Mouse (Mus musculus) limb, embryonic 10.5 days (tissue): ENCODE measurements at regions not wholly inside any gene's neighbourhood (a gene's known extent, or its start where the extent isn't known, plus 50 kb on each side); places are given as distances from the start of the nearest gene placed in this dataset.

Experiments used
- DNase-seq: peaks from one replicate; pipeline ENCODE4 v3.0.0-alpha.2; 2017; ENCODE audit warnings: low spot score
- H3K27ac ChIP-seq: fragments of 300-500 bp; sonication (generic); 2 replicates; pipeline ENCODE4 v1.5.1; 2016; ENCODE audit warnings: mild to moderate bottlenecking
- H3K27me3 ChIP-seq: fragments of 300-500 bp; sonication (generic); 2 replicates; pipeline ENCODE4 v1.6.1; 2016; ENCODE audit warnings: low read depth, mild to moderate bottlenecking; ENCODE audit not compliant: poor library complexity, severe bottlenecking
- H3K36me3 ChIP-seq: fragments of 300-500 bp; sonication (generic); 2 replicates; pipeline ENCODE4 v1.6.1; 2016; ENCODE audit warnings: mild to moderate bottlenecking, moderate library complexity
- H3K4me1 ChIP-seq: fragments of 300-500 bp; sonication (generic); 2 replicates; pipeline ENCODE4 v1.6.1; 2016
- H3K4me3 ChIP-seq: fragments of 300-500 bp; sonication (generic); 2 replicates; pipeline ENCODE4 v1.5.1; 2016; ENCODE audit warnings: mild to moderate bottlenecking, moderate library complexity
- H3K9me3 ChIP-seq: fragments of 300-500 bp; sonication (generic); replicated peaks from 2 replicates; pipeline ENCODE4 v1.6.1; 2016; ENCODE audit warnings: mild to moderate bottlenecking
- WGBS: fragments of 180-500 bp; shearing (Covaris S2); methylation state at CpG from one replicate; pipeline ENCODE4 v1.1.7; 2016; 5-methylcytosine and 5-hydroxymethylcytosine counted together

DNA sequence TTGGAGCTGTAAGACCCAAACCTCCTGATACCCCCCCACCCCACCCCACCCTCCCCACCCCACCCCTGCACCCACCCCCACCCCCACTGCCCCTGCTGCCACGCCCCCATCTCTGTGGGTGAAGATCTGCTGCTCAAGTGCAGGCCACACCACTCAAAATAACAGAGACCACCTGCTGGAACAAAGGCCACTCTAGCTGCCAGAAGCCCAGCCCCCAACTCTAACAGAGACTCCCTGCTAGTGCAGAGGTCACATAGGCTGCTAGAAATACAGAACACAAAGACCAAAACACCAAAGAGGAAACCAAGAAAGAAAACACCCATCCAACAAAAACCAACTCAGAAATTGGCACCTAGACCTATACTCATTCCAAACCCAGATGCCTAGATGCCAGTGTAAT is 58.9 kb downstream of the Olfr267 start:
- peak; percentile 26 for DNase-seq
- no peaks in the 10 kb centered on the region for H3K9me3 ChIP-seq
- 65% methylated on average over 1 of the region's 1 CpGs for WGBS
- peaks cover 33% of the 10 kb centered on the region for H3K4me1 ChIP-seq
- no peaks in the 10 kb centered on the region for H3K36me3 ChIP-seq
- 0 out of 2 replicates have a peak overlapping the region, but pooled peaks have one; percentile 5 for H3K27ac ChIP-seq
- H3K27me3 ChIP-seq: no peaks in the 10 kb centered on the region
- no peak overlapping the region for H3K4me3 ChIP-seq

GRCm38 (mm10) chr4:58726424-58726823 is 61.1 kb downstream of the Olfr267 start:
- peak overlapping the region; percentile 61 for H3K27ac ChIP-seq
- H3K36me3 ChIP-seq: no peaks in the 10 kb centered on the region
- peak; percentile 28 for DNase-seq
- no peak overlapping the region for H3K4me3 ChIP-seq
- H3K4me1 ChIP-seq: peaks cover 47% of the 10 kb centered on the region
- no peaks in the 10 kb centered on the region for H3K27me3 ChIP-seq
- H3K9me3 ChIP-seq: no peaks in the 10 kb centered on the region
- WGBS: 52% methylated on average over 2 of the region's 2 CpGs

DNA sequence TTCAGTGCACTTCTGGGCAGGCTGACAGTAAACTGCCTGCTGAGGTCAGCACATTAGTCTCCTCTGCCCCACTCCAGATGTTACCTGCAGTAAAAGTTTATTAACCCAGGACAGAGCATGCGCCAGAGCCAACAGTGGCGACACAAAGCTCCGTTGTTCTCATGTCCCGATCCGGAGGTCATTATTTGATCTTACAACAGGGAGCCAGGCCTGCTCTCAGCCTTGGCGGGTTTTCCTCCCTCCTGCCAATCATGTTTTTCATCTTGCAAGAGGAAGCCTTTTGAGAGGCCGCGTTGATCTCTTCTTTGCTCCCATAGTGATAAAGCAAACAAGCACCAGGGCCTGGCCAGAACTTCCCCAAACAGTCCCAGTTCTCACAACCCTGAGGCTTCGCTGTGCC is 64.7 kb downstream of the Olfr267 start:
- peak; percentile 78 for DNase-seq
- no peak overlapping the region for H3K4me3 ChIP-seq
- H3K36me3 ChIP-seq: no peaks in the 10 kb centered on the region
- peak overlapping the region; percentile 88 for H3K27ac ChIP-seq
- no peaks in the 10 kb centered on the region for H3K9me3 ChIP-seq
- peaks cover 54% of the 10 kb centered on the region for H3K4me1 ChIP-seq
- no peaks in the 10 kb centered on the region for H3K27me3 ChIP-seq
- 44% methylated on average over 9 of the region's 9 CpGs for WGBS

GRCm38 (mm10) chr4:58720682-58721081 is 66.8 kb downstream of the Olfr267 start:
- 86% methylated on average over 8 of the region's 8 CpGs for WGBS
- H3K27ac ChIP-seq: peak overlapping the region; percentile 71

DNA sequence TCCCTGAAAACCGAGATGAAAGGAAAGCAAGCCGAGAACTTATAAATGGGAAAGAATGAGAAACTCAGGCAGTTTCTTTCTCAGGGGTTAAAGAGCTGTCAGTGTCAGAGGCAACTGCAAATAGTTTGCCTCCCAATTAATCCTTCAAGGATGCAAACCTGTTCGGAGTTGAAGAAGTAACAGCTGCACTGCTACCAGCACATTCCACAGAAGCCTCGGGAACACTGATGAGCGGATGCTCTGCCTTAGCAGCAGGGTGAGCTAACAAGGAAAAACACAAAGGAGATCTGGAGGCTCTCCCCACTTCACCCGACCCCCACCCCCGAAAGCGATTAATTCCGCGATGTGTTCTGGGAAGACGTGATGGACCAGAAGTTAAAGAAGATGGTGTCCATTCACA is 71.1 kb downstream of the Olfr267 start:
- H3K27me3 ChIP-seq: no peaks in the 10 kb centered on the region
- peak overlapping the region; percentile 57 for H3K27ac ChIP-seq
- no peaks in the 10 kb centered on the region for H3K9me3 ChIP-seq
- H3K4me3 ChIP-seq: no peak overlapping the region
- peak; percentile 30 for DNase-seq
- peaks cover 67% of the 10 kb centered on the region for H3K4me1 ChIP-seq
- 50% methylated on average over 11 of the region's 11 CpGs for WGBS
- no peaks in the 10 kb centered on the region for H3K36me3 ChIP-seq

More at GRCm38 (mm10) chr4:58720682-58721081, 66.8 kb downstream of the Olfr267 start:
- Histone ChIP-seq H3K9me3 (no peaks in the 10 kb centered on the region), H3K4me3 (no peak overlapping the region), H3K27me3 (no peaks in the 10 kb centered on the region), H3K36me3 (no peaks in the 10 kb centered on the region), H3K4me1 (peaks cover 54% of the 10 kb centered on the region)
- DNase-seq: peak; percentile 20

DNA sequence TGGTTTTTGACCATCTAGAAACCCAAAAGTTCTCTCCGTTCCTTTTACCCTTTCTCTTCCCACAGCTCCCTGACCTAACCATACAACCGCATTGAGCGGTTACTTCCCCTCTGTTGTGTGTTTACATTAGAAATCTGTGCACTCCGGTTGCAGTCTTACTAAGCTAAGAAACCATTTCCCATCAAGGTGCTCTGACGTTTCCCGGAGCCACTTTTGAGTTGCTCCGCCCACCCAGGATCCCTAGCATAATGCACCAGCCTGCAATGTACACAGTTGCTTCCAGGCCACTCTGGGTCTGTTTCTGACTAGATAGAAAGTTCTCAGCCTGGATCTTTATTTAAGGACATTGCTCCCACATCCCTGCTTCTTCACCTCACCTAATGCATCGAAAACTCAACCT is 71.7 kb downstream of the Olfr267 start:
- no peaks in the 10 kb centered on the region for H3K27me3 ChIP-seq
- no peaks in the 10 kb centered on the region for H3K9me3 ChIP-seq
- peak overlapping the region; percentile 57; the same call in 1 of the 2 replicates for H3K27ac ChIP-seq
- no peaks in the 10 kb centered on the region for H3K36me3 ChIP-seq
- DNase-seq: peak; percentile 22
- WGBS: 85% methylated on average over 8 of the region's 8 CpGs
- H3K4me3 ChIP-seq: no peak overlapping the region
- peaks cover 63% of the 10 kb centered on the region for H3K4me1 ChIP-seq

GRCm38 (mm10) chr4:58714221-58714620 is 73.3 kb downstream of the Olfr267 start:
- Histone ChIP-seq H3K36me3 (no peaks in the 10 kb centered on the region), H3K27me3 (no peaks in the 10 kb centered on the region), H3K4me1 (peaks cover 56% of the 10 kb centered on the region), H3K9me3 (no peaks in the 10 kb centered on the region), H3K4me3 (0 out of 2 replicates have a peak overlapping the region, but pooled peaks have one; percentile 8), H3K27ac (peak overlapping the region; percentile 61)
- DNase-seq: peak; percentile 60
- WGBS: 41% methylated on average over 13 of the region's 13 CpGs

GRCm38 (mm10) chr4:58712875-58713274 is 74.6 kb downstream of the Olfr267 start:
- no peaks in the 10 kb centered on the region for H3K27me3 ChIP-seq
- no peaks in the 10 kb centered on the region for H3K36me3 ChIP-seq
- no peak overlapping the region for H3K4me3 ChIP-seq
- no peaks in the 10 kb centered on the region for H3K9me3 ChIP-seq
- H3K27ac ChIP-seq: peak overlapping the region; percentile 77
- peak; percentile 24 for DNase-seq
- H3K4me1 ChIP-seq: peaks cover 51% of the 10 kb centered on the region
- 81% methylated on average over 2 of the region's 2 CpGs for WGBS

DNA sequence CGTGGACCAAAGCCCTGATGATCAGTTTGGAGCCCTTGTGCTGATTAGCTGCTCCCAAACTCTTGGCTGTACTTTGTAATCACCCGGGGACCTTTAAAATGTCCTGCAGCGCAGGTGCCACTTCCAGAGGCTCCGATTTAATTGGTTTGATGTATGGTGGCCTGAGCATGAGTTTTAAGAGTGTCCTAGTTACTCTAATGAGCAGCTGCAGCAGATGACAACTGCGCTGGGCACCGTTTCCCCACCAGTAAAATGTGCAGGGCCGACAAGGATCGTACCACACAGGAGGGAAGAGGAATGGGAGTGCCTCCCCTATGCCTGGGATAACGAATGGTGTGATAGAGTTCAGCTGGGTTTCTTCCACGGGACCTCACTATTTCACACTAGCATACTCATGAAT is 75.3 kb downstream of the Olfr267 start:
- Histone ChIP-seq H3K27ac (peak overlapping the region; percentile 77), H3K27me3 (no peaks in the 10 kb centered on the region), H3K36me3 (no peaks in the 10 kb centered on the region), H3K4me3 (no peak overlapping the region), H3K9me3 (no peaks in the 10 kb centered on the region), H3K4me1 (peaks cover 48% of the 10 kb centered on the region)
- WGBS: 46% methylated on average over 10 of the region's 10 CpGs
- peak; percentile 42 for DNase-seq

- WGBS: 92% methylated on average over 11 of the region's 11 CpGs
- Histone ChIP-seq H3K27ac (no peak overlapping the region), H3K9me3 (no peaks in the 10 kb centered on the region), H3K27me3 (no peaks in the 10 kb centered on the region), H3K36me3 (no peaks in the 10 kb centered on the region), H3K4me3 (no peak overlapping the region), H3K4me1 (0 out of 2 replicates have a peak, but pooled peaks cover 5% of the 10 kb centered on the region)
- DNase-seq: no peak
Measured at GRCm38 (mm10) chr4:58699236-58699798, 88.2 kb downstream of the Olfr267 start.

DNA sequence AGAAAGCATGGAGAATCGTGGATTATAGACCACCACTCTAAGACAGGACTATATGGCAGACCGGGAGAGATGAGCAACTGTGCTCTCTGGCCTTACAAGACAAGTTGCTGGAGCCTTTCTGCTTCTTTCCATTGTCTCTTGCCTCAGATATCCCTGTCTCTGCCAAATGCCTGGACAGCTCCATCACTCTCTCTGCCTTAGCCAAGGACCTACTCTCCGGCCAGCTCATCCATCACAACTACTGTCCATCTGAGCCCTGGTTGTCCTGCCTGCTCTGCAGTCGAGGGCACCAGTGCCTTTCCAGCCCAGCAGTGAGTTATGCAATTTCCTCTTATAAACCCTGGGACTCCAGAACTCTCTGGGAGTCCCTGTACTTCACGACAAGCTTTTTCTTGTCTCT is 88.7 kb downstream of the Olfr267 start:
- Histone ChIP-seq H3K27me3 (no peaks in the 10 kb centered on the region), H3K4me3 (no peak overlapping the region), H3K4me1 (0 out of 2 replicates have a peak, but pooled peaks cover 5% of the 10 kb centered on the region), H3K9me3 (no peaks in the 10 kb centered on the region), H3K36me3 (no peaks in the 10 kb centered on the region), H3K27ac (no peak overlapping the region)
- no peak for DNase-seq
- 61% methylated on average over 5 of the region's 5 CpGs for WGBS

GRCm38 (mm10) chr4:58696684-58697083 is 90.8 kb downstream of the Olfr267 start:
- H3K27me3 ChIP-seq: no peaks in the 10 kb centered on the region
- H3K9me3 ChIP-seq: no peaks in the 10 kb centered on the region
- 72% methylated on average over 4 of the region's 4 CpGs for WGBS
- no peak for DNase-seq
- no peak overlapping the region for H3K27ac ChIP-seq
- 0 out of 2 replicates have a peak, but pooled peaks cover 5% of the 10 kb centered on the region for H3K4me1 ChIP-seq
- no peak overlapping the region for H3K4me3 ChIP-seq
- no peaks in the 10 kb centered on the region for H3K36me3 ChIP-seq

DNA sequence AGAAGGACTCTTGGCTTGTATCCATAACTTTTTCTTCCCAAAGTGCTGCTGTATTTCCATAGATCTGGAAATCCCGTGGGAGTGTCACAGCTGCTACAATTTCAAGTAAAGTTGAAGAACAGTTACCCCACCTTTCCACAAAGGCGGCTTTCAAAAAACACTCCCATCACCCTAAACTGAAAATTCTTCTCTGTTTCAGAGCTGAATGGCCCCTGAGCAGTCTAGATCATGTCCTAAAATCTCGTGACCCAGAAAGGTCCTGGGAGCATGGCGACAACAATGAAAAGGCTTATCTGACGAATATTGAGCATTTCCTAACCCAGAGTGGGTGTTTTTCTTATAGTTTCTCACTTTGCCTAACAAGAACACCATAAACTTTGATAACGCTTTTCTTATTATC is 92.2 kb downstream of the Olfr267 start:
- 89% methylated on average over 6 of the region's 6 CpGs for WGBS
- no peak overlapping the region for H3K27ac ChIP-seq
- H3K27me3 ChIP-seq: no peaks in the 10 kb centered on the region

GRCm38 (mm10) chr4:58693018-58693417 is 94.5 kb downstream of the Olfr267 start:
- Histone ChIP-seq H3K27me3 (no peaks in the 10 kb centered on the region), H3K36me3 (no peaks in the 10 kb centered on the region), H3K9me3 (no peaks in the 10 kb centered on the region), H3K4me3 (no peak overlapping the region), H3K4me1 (0 out of 2 replicates have a peak, but pooled peaks cover 5% of the 10 kb centered on the region), H3K27ac (no peak overlapping the region)
- DNase-seq: no peak
- WGBS: 88% methylated on average over 6 of the region's 6 CpGs

More for the DNA sequence above, 92.2 kb downstream of the Olfr267 start:
- Histone ChIP-seq H3K9me3 (no peaks in the 10 kb centered on the region), H3K4me1 (0 out of 2 replicates have a peak, but pooled peaks cover 5% of the 10 kb centered on the region), H3K36me3 (no peaks in the 10 kb centered on the region), H3K4me3 (no peak overlapping the region)
- no peak for DNase-seq
